In the genomic region with DNA sequence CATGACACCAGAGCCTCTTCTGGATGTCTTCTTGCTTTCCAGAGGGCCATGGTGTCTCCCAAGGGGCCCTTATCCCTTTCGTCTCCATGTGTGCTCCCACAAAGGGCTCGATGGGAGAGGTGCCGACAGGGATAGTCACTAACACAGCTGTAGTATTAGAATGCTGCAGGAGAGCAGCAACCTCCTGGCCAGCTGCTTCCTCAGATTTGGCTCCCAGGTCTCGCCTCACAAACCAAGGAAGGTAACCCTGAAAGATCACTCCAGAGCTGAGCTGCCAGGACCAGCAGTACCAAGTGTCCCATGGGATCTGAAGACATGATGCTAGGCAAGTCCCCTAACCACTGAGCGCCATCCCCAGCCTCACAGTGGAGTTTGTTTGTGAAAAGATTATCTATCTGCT, we compare ENCODE assay signal across 16 mouse cellular contexts. TPM values are rescaled to one million over a fixed set of nuclear protein-coding genes. Genes with fewer than 3 reads are reported as not detected.
"Had no signal": no experiment of that assay in that cellular context is flagged by ENCODE, and none has a peak within 500 bp of the region (broad histone marks: within the 10 kb centered on the region; RNA-seq: fewer than 3 reads in every experiment).

No protein-coding gene starts in this region.

- H3K9me3 ChIP-seq: lung, embryonic 15.5 days; megakaryocyte, embryonic 14.5 days; midbrain, embryonic 13.5 days; midbrain, embryonic 15.5 days; neural tube, embryonic 12.5 days had no signal

- H3K4me3 ChIP-seq: lung, embryonic 15.5 days; megakaryocyte, embryonic 14.5 days; midbrain, embryonic 13.5 days; midbrain, embryonic 15.5 days; neural tube, embryonic 12.5 days had no signal

- H3K27ac ChIP-seq: lung, embryonic 15.5 days; macrophage; midbrain, embryonic 13.5 days; midbrain, embryonic 15.5 days; neural tube, embryonic 12.5 days had no signal

- H3K36me3 ChIP-seq: midbrain, embryonic 13.5 days; midbrain, embryonic 15.5 days had no signal

- H3K27me3 ChIP-seq: lung, embryonic 15.5 days; midbrain, embryonic 15.5 days; neural tube, embryonic 12.5 days had no signal

- DNase-seq: lung, adult 2 months; lung, postnatal 14 days; lung, postnatal 36 days; right cerebral cortex, postnatal 14 days; thymus, adult 18-20 months; thymus, postnatal 14 days; thymus, postnatal 36 days had no signal

- H3K9ac ChIP-seq: lung, embryonic 15.5 days; midbrain, embryonic 13.5 days; midbrain, embryonic 15.5 days; neural tube, embryonic 12.5 days had no signal

RNA-seq across cellular contexts. Expression of a gene that starts 32.6 kb away (rescaled TPM):
- total RNA-seq: megakaryocyte progenitor cell, adult 5-6 weeks; monocyte, adult 5-6 weeks; neutrophil, adult 5-6 weeks had no signal
- polyA plus RNA-seq: macrophage had no signal
